Mouse (Mus musculus) myocyte (in vitro differentiated cells): ENCODE measurements around the gene Zfp978.
"Not testable (repeated sequence)": the region's sequence is repeated elsewhere in the genome, so short reads cannot be mapped to it uniquely, and the experiment has no call there.

ENCODE experiments used
- CEBPB ChIP-seq: IDR thresholded peaks from 2 replicates; pipeline ENCODE4 v1.6.1; 2011; ENCODE audit warnings: mild to moderate bottlenecking, moderate library complexity; ENCODE audit not compliant: poor library complexity, insufficient read depth, severe bottlenecking
- POLR2A ChIP-seq: IDR thresholded peaks from one replicate; pipeline ENCODE4 v1.6.1; 2011; ENCODE audit warnings: low read depth, mild to moderate bottlenecking, control low read depth, moderate library complexity; ENCODE audit not compliant: insufficient read length

DNA sequence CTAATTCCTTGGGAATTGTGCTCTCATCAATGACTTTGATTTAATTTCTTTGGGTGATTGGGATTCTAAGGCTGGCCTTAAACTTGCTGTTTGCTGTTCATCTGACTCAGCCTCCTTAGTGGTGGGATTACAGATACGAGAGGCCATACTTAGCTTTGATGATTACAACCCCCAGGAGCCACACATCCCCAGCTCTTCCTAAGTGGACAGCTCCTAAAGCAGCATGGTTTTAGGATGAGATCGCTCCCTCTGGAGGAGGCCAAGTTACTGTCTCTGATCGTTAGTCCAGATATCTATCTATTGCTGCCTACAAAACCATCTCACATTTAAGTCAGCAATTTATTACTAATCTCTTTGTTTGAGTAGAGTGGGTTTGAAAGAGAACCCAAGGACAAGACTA is 63.3 kb downstream of the Zfp978 start:
- not testable (repeated sequence) for TF ChIP-seq CEBPB, POLR2A
